Mouse (Mus musculus) kidney, postnatal 0 days (tissue): ENCODE results near the gene Gbx1. TPM values are rescaled to one million over a fixed set of nuclear protein-coding genes. Genes with fewer than 3 reads are reported as not detected.

Source experiments
- ATAC-seq: fragments of 200-750 bp; cut with Nextera tagmentation; replicated peaks from 2 replicates; pipeline ENCODE4 v1.8.0; 2017; ENCODE audit warnings: low read depth, moderate number of reproducible peaks, moderate TSS enrichment, moderate library complexity; ENCODE audit not compliant: low FRiP score
- DNase-seq: peaks from one replicate; pipeline ENCODE4 v3.0.0-alpha.2; 2016; ENCODE audit warnings: low spot score
- H3K27ac ChIP-seq: fragments of 300-500 bp; sonication (generic); 2 replicates; pipeline ENCODE4 v1.5.1; 2014; ENCODE audit warnings: mild to moderate bottlenecking
- H3K27me3 ChIP-seq: fragments of 300-500 bp; sonication (generic); 2 replicates; pipeline ENCODE4 v1.6.1; 2014; ENCODE audit warnings: low read length, mixed read lengths; ENCODE audit not compliant: insufficient read depth
- H3K36me3 ChIP-seq: fragments of 300-500 bp; sonication (generic); 2 replicates; pipeline ENCODE4 v1.6.1; 2014; ENCODE audit warnings: low read length, mixed read lengths; ENCODE audit not compliant: insufficient read depth
- H3K4me1 ChIP-seq: fragments of 300-500 bp; sonication (generic); replicated peaks from 2 replicates; pipeline ENCODE4 v1.6.1; 2014; ENCODE audit warnings: antibody characterized with exemption, low read length, mixed read lengths; ENCODE audit not compliant: insufficient read depth
- H3K4me2 ChIP-seq: fragments of 300-500 bp; sonication (generic); 2 replicates; pipeline ENCODE4 v1.6.1; 2014; ENCODE audit warnings: mild to moderate bottlenecking, low read length, moderate library complexity, mixed read lengths
- H3K4me3 ChIP-seq: fragments of 300-500 bp; sonication (generic); replicated peaks from 2 replicates; pipeline ENCODE4 v1.5.1; 2014; ENCODE audit warnings: low read depth, low read length
- H3K9ac ChIP-seq: fragments of 300-500 bp; sonication (generic); 2 replicates; pipeline ENCODE4 v1.6.1; 2014; ENCODE audit warnings: low read depth, low read length
- H3K9me3 ChIP-seq: fragments of 300-500 bp; sonication (generic); replicated peaks from 2 replicates; pipeline ENCODE4 v1.6.1; 2016; ENCODE audit warnings: low read length, inconsistent platforms, mixed read lengths
- CTCF ChIP-seq: IDR thresholded peaks from 2 replicates; pipeline ENCODE4 v1.5.1; 2016; ENCODE audit warnings: antibody characterized with exemption, low read depth, mild to moderate bottlenecking, moderate library complexity
- WGBS: fragments of 180-500 bp; shearing (Covaris S2); extraction: QIAGEN DNeasy Blood & Tissue Kit; methylation state at CpG from one replicate; pipeline ENCODE4 v1.1.7; 2014; 5-methylcytosine and 5-hydroxymethylcytosine counted together
- polyA plus RNA-seq: library from polyadenylated mRNA; unstranded; fragments of >200 nt; fragmentation: Nextera tagmentation; extraction: Ambion mirVana; gene quantifications from 2 replicates; pipeline ENCODE4 v1.2.1, GENCODE M21; 2015

Gbx1 gene
- polyA plus RNA-seq, 1 experiment from 2014 or later = 0.04 TPM

DNA sequence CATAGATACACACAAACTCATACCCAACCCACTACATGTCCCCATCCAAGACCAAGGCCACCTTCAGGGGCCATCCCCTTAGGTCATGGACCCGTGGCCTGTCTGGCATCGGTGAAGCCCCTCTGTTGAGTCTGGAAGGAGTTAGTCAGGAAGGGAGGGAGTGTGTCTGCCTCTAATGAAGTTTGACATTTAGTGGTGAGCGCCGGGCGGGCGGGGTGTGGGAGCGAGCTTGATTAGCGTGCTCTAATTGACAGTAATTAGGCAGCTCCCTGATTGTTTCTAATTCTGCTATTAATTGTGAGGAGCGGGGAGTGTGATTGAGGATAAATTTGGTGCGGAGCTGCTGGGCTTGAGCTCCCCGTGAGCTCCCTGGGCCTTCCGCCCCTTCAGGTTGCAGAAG lies 29.5 kb downstream of the Gbx1 start:
- 70% methylated on average over 12 of the region's 12 CpGs for WGBS
- no peak for ATAC-seq

DNA sequence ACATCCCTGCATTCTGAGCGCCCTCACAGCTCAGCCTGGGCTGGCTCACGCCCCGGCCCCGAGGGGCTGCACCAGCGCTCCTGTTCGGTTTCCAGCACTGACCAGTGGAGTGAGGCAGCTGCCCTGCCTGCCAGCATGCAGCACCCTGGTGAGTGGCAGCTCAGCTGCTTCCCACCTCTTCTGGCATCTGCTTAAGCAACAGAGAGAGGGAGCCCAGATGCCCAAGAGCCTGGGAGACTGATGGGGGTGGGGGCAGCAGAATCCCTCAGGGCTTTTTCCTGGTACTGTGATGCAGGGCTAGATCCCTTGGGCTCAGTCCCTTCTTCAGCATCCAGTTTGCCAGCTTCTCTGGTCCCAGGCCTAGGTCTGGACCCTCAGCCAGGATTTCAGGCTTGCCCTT lies 30.2 kb downstream of the Gbx1 start:
- Histone ChIP-seq H3K9ac (no peak overlapping the region), H3K9me3 (no peaks in the 10 kb centered on the region), H3K4me3 (no peak overlapping the region), H3K4me2 (no peak overlapping the region), H3K27ac (no peak overlapping the region), H3K27me3 (no peaks in the 10 kb centered on the region), H3K36me3 (peaks cover 59% of the 10 kb centered on the region), H3K4me1 (no peaks in the 10 kb centered on the region)
- WGBS = 61% methylated on average over 6 of the region's 6 CpGs
- TF ChIP-seq CTCF = no peak
- ATAC-seq = no peak
- no peak for DNase-seq

More for the DNA sequence above, 29.5 kb downstream of the Gbx1 start:
- no peaks in the 10 kb centered on the region for H3K4me1 ChIP-seq
- H3K36me3 ChIP-seq = peaks cover 52% of the 10 kb centered on the region
- H3K4me3 ChIP-seq = no peak overlapping the region
- no peaks in the 10 kb centered on the region for H3K27me3 ChIP-seq
- no peak overlapping the region for H3K27ac ChIP-seq
- H3K4me2 ChIP-seq = no peak overlapping the region
- no peak for TF ChIP-seq CTCF
- H3K9ac ChIP-seq = no peak overlapping the region
- no peaks in the 10 kb centered on the region for H3K9me3 ChIP-seq
- DNase-seq = no peak

DNA sequence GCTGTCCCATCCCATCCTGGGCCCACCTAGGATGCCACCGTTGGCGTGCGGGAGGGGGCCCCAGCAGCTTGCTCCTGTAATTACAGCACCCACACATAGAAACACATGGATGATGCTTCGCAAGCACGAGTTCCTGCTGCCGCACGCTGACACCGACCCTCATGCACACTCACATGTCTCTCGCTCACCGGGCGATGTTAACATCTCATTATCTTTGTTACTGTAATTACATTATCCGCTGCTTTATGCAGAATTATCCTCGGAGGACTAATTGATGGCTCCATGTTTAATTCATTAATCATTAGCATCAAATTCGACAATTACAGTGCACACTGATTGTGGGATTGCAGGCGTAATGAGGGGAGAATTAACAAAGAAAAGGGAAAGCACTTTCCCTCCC lies 32.0 kb downstream of the Gbx1 start:
- no peak for ATAC-seq
- H3K27ac ChIP-seq = no peak overlapping the region
- H3K27me3 ChIP-seq = no peaks in the 10 kb centered on the region
- H3K4me3 ChIP-seq = no peak overlapping the region
- no peaks in the 10 kb centered on the region for H3K9me3 ChIP-seq
- no peaks in the 10 kb centered on the region for H3K4me1 ChIP-seq
- no peak for TF ChIP-seq CTCF
- H3K36me3 ChIP-seq = peaks cover 54% of the 10 kb centered on the region
- no peak for DNase-seq
- 91% methylated on average over 15 of the region's 15 CpGs for WGBS
- H3K4me2 ChIP-seq = no peak overlapping the region
- H3K9ac ChIP-seq = no peak overlapping the region

DNA sequence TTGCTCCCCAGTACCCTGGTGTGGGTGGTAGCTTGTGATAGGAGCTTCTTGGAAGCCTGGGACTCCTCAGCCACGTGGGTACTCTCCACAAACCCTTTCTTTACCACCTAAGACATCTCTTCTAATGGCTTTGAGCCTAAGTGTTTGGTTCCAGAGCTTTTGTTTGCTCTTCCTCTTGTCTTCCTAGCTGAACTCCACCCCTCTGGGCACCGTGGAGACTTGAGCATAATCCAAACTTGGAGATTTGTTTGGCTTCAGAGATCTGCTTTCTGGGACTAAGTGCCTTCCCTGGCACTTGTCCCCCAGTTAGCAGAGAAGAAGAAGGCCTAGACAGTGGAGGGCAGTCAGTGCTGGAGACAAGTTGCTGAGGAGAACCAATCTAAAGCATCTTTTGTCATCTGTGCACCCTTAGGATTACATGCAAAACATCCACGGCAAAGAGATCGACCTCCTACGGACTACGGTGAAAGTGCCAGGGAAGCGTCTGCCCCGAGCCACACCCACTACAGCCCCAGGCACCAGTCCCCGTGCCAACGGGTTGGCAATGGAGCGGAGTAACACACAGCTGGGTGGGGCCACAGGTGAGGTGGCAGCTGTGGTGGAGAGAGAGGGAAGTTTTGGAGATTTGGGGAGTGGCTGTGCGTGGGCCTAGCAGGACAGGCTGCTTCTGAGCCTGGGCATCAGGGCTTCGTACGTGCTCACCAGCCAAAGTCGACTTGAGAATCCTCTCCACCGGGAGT lies 34.3 kb downstream of the Gbx1 start:
- DNase-seq = no peak

DNA sequence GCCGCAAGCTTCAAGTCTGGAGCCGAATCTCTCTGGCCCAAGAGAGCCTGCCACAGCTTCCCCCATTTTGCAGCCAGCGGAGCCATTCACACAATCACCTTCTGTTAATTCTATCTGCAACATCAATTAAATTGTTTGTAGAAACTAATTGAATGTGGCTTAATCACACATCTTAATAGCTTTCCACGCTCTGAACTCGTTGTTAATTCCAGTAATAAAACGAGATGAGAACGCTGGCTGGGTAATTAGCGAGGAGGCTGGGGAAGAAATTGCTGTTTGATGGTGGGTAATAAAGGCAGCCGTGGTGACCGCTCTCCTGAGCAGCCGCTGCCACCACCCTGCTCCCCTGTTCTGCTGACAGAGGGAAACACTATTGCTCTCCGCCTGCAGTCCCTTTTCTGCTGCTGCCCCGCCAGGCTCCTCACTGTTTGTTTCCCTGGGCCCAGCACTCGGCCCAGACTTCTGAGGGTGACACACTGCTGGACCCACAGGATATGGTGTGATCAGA lies 36.5 kb downstream of the Gbx1 start:
- Histone ChIP-seq H3K27me3 (no peaks in the 10 kb centered on the region), H3K4me3 (no peak overlapping the region), H3K9ac (no peak overlapping the region), H3K36me3 (peaks cover 55% of the 10 kb centered on the region), H3K4me1 (peaks cover 5% of the 10 kb centered on the region; the same call in 1 of the 2 replicates), H3K27ac (no peak overlapping the region), H3K4me2 (no peak overlapping the region), H3K9me3 (no peaks in the 10 kb centered on the region)
- 52% methylated on average over 14 of the region's 14 CpGs for WGBS
- no peak for TF ChIP-seq CTCF
- DNase-seq (no peak), ATAC-seq (no peak)

More for the DNA sequence above, 34.3 kb downstream of the Gbx1 start:
- Histone ChIP-seq H3K4me2 (no peak overlapping the region), H3K27ac (no peak overlapping the region), H3K4me3 (no peak overlapping the region), H3K9me3 (no peaks in the 10 kb centered on the region), H3K36me3 (peaks cover 65% of the 10 kb centered on the region), H3K9ac (no peak overlapping the region), H3K4me1 (no peaks in the 10 kb centered on the region), H3K27me3 (no peaks in the 10 kb centered on the region)
- ATAC-seq = no peak
- TF ChIP-seq CTCF = no peak
- WGBS = 84% methylated on average over 16 of the region's 16 CpGs

DNA sequence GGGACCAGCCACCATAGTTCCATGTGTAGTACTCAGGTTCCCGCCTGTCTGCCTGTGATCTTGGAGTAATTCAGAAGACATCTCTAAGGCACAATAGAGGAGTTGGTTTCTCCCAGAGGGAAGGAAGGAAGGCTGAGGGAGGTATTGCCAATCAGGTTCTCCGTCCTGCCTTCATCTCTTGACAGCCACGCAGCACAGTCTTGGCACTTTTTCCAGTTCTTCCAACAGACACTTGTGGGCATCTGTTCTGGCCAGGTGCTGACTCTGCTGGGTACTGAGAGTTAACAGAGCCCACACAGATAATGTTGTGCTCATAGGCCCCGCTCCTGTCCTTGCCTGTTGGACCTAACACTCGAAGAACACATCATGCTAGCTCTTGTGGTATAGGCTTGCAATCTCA lies 40.3 kb downstream of the Gbx1 start:
- DNase-seq = no peak
- Histone ChIP-seq H3K9ac (no peak overlapping the region), H3K27ac (no peak overlapping the region), H3K4me1 (peaks cover 8% of the 10 kb centered on the region; the same call in 1 of the 2 replicates), H3K4me2 (no peak overlapping the region), H3K36me3 (peaks cover 40% of the 10 kb centered on the region), H3K4me3 (no peak overlapping the region), H3K27me3 (no peaks in the 10 kb centered on the region), H3K9me3 (no peaks in the 10 kb centered on the region)
- no peak for TF ChIP-seq CTCF
- WGBS = 93% methylated on average over 5 of the region's 5 CpGs
- no peak for ATAC-seq

DNA sequence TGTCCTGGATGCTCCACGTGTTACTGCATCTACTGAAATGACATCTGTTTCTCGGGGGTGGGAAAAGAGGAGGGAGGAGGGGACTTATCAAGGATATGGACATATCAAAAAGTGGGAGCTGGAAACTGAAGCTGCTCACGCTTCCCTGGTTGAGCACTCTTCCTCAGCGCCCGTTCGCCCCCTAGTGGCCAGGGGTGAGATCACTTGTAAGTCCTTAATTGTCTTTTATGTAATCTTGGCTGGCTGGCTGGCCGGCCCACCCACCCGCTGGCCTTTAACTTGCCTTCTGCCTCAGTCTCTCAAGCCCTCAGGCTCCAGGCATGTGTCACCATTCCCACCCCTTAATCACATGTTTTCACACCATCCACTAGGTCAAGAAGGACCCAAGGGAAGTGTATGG lies 40.9 kb downstream of the Gbx1 start:
- H3K4me3 ChIP-seq = no peak overlapping the region
- no peaks in the 10 kb centered on the region for H3K9me3 ChIP-seq
- peak; percentile 95 for TF ChIP-seq CTCF
- H3K36me3 ChIP-seq = peaks cover 40% of the 10 kb centered on the region
- H3K4me2 ChIP-seq = no peak overlapping the region
- H3K27me3 ChIP-seq = no peaks in the 10 kb centered on the region
- peak; percentile 90 for DNase-seq
- WGBS = 1% methylated on average over 8 of the region's 8 CpGs
- no peak overlapping the region for H3K27ac ChIP-seq
- no peak for ATAC-seq
- peaks cover 8% of the 10 kb centered on the region; the same call in 1 of the 2 replicates for H3K4me1 ChIP-seq
- no peak overlapping the region for H3K9ac ChIP-seq
